16 mouse cellular contexts compared by ENCODE assay signal in the genomic region with DNA sequence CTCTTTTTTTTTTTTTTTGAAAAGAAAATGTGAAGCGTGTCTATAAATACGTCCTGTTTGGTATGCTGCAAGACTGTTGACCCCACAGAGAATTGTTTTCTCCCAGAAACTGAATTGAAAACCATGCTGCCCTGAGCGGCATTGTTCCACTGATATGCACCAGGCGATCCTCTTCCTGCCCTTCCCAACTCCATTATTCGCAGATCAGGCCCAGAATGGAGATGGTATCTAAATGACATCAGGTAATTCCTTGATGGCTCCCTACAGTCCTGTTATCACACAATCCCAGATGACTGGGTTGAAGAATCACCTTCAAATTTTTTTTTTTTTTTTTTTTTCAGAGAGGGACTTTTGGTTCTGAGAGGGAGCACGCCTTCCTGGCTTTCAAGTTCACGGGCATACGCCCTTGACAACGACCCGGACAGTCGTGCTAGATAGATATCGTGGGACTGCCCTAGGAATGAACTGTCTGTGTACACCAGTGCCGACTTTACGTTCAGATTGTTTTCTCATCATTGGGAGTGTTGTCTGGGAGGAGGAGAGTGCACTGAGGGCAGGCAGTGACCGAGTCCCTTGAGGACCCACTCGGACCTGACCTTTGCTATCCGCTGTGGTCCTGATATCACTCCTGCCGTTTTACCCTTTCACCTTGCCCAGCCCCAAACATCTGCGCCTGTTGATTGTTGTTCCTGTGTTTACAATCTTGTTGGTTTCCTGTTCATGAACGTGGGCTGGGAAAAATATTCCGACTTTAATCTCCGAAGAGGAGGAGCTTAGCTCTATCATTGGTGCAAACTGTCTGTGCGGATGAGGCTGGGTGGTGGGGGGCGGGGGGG. TPM values are rescaled to one million over a fixed set of nuclear protein-coding genes. Genes with fewer than 3 reads are reported as not detected.
DNase-seq lines count a peak whose midpoint lies in the region; ATAC-seq and TF ChIP-seq lines count a peak whose summit lies in the region.
"Had no signal": no experiment of that assay in that cellular context is flagged by ENCODE, and none has a peak within 500 bp of the region (broad histone marks: within the 10 kb centered on the region; RNA-seq: fewer than 3 reads in every experiment).

No protein-coding gene starts in this region.

- H3K4me1 ChIP-seq in forebrain, embryonic 10.5 days: peaks cover 33% of the 10 kb centered on the region
- no peaks in the 10 kb centered on the region for H3K4me1 ChIP-seq in forebrain, embryonic 16.5 days (replicated peaks; ENCODE audit: control insufficient read depth, insufficient read depth, low read length)
- peaks cover 23% of the 10 kb centered on the region for H3K4me1 ChIP-seq in kidney, embryonic 15.5 days
- H3K4me1 ChIP-seq in heart, embryonic 11.5 days (ENCODE audit: control insufficient read depth, insufficient read depth, low read length): peaks cover 11% of the 10 kb centered on the region; the same call in 1 of the 2 replicates
- no peaks in the 10 kb centered on the region for H3K4me1 ChIP-seq in lung, postnatal 0 days (ENCODE audit: insufficient read depth, low read depth, low read length)
- H3K4me1 ChIP-seq: forebrain, embryonic 13.5 days; limb, embryonic 13.5 days had no signal

- peak; percentile 59; the same call in 1 of the 2 replicates for TF ChIP-seq EP300 in lung, postnatal 0 days (IDR thresholded peaks at IDR 0.05)

- no peak overlapping the region for H3K4me2 ChIP-seq in forebrain, embryonic 16.5 days (ENCODE audit: low read length)
- peak overlapping the region; percentile 4; the same call in 1 of the 2 replicates for H3K4me2 ChIP-seq in kidney, embryonic 15.5 days
- peak overlapping the region; percentile 47 for H3K4me2 ChIP-seq in heart, embryonic 11.5 days
- peak overlapping the region; percentile 25 for H3K4me2 ChIP-seq in lung, postnatal 0 days (replicated peaks; ENCODE audit: low read depth, low read length)
- H3K4me2 ChIP-seq: embryonic facial prominence, embryonic 12.5 days; forebrain, embryonic 13.5 days; limb, embryonic 13.5 days had no signal

- peaks cover 20% of the 10 kb centered on the region for H3K27me3 ChIP-seq in forebrain, embryonic 10.5 days (ENCODE audit: poor library complexity, severe bottlenecking)
- peaks cover under 1% of the 10 kb centered on the region; the same call in 1 of the 2 replicates for H3K27me3 ChIP-seq in forebrain, embryonic 16.5 days (replicated peaks; ENCODE audit: control insufficient read depth, insufficient read depth, low read length)
- peaks cover 9% of the 10 kb centered on the region; the same call in 1 of the 2 replicates for H3K27me3 ChIP-seq in kidney, embryonic 15.5 days
- no peaks in the 10 kb centered on the region for H3K27me3 ChIP-seq in heart, embryonic 11.5 days (ENCODE audit: control insufficient read depth, insufficient read depth, low read length)
- no peaks in the 10 kb centered on the region for H3K27me3 ChIP-seq in lung, postnatal 0 days (replicated peaks; ENCODE audit: insufficient read depth, low read length)

- H3K4me3 ChIP-seq in forebrain, embryonic 10.5 days: no peak overlapping the region
- no peak overlapping the region for H3K4me3 ChIP-seq in forebrain, embryonic 16.5 days (replicated peaks; ENCODE audit: low read length)
- H3K4me3 ChIP-seq in kidney, embryonic 15.5 days (replicated peaks): no peak overlapping the region
- no peak overlapping the region for H3K4me3 ChIP-seq in heart, embryonic 11.5 days (ENCODE audit: low read depth, low read length)
- no peak overlapping the region for H3K4me3 ChIP-seq in lung, postnatal 0 days (ENCODE audit: low read depth, low read length)
- H3K4me3 ChIP-seq: embryonic facial prominence, embryonic 12.5 days; forebrain, embryonic 13.5 days; limb, embryonic 13.5 days had no signal

- peak overlapping the region; percentile 58; the same call in 1 of the 2 replicates for H3K27ac ChIP-seq in forebrain, embryonic 10.5 days
- no peak overlapping the region for H3K27ac ChIP-seq in forebrain, embryonic 16.5 days (ENCODE audit: low read length)
- H3K27ac ChIP-seq in kidney, embryonic 15.5 days: no peak overlapping the region
- no peak overlapping the region for H3K27ac ChIP-seq in heart, embryonic 11.5 days (ENCODE audit: low read depth, low read length)
- no peak overlapping the region for H3K27ac ChIP-seq in lung, postnatal 0 days (ENCODE audit: low read length)
- H3K27ac ChIP-seq: embryonic facial prominence, embryonic 12.5 days; forebrain, embryonic 13.5 days; limb, embryonic 13.5 days had no signal

- WGBS in forebrain, embryonic 10.5 days: 77% methylated on average over 24 of the region's 24 CpGs
- 78% methylated on average over 24 of the region's 24 CpGs for WGBS in forebrain, embryonic 16.5 days
- WGBS in kidney, embryonic 15.5 days: 54% methylated on average over 24 of the region's 24 CpGs
- WGBS in heart, embryonic 11.5 days (ENCODE audit: insufficient replicate concordance): 46% methylated on average over 24 of the region's 24 CpGs
- WGBS in lung, postnatal 0 days: 41% methylated on average over 24 of the region's 24 CpGs

- TF ChIP-seq CTCF in lung, postnatal 0 days (IDR thresholded peaks at IDR 0.05): no peak

- DNase-seq in forebrain, embryonic 10.5 days (ENCODE audit: extremely low spot score, low spot score): no peak
- DNase-seq in kidney, postnatal 10 days: no peak
- peak; percentile 24 for DNase-seq in lung, postnatal 0 days (ENCODE audit: low spot score)
- no peak for DNase-seq in urinary bladder, postnatal 4 days (ENCODE audit: low spot score in 2 of 2)
- DNase-seq in left cerebral cortex, postnatal 25 days (ENCODE audit: low spot score in 2 of 2): no peak
- DNase-seq: cerebellum, adult 9-10 months; layer of hippocampus, adult 9-11 months; thymus, postnatal 36 days had no signal

- intact Hi-C loops in left cerebral cortex, postnatal 25 days (cut with DNase I): loop anchor here (5.0 kb wide), 1 partner anchor 54 kb away; no protein-coding TSS in a partner anchor

- H3K9me3 ChIP-seq in forebrain, embryonic 10.5 days: no peaks in the 10 kb centered on the region
- no peaks in the 10 kb centered on the region for H3K9me3 ChIP-seq in forebrain, embryonic 16.5 days (ENCODE audit: control insufficient read depth, low read length)
- no peaks in the 10 kb centered on the region for H3K9me3 ChIP-seq in kidney, embryonic 15.5 days (replicated peaks)
- H3K9me3 ChIP-seq in heart, embryonic 11.5 days (replicated peaks; ENCODE audit: control insufficient read depth, low read length): no peaks in the 10 kb centered on the region
- H3K9me3 ChIP-seq in lung, postnatal 0 days (ENCODE audit: low read length): no peaks in the 10 kb centered on the region
- H3K9me3 ChIP-seq: embryonic facial prominence, embryonic 12.5 days; forebrain, embryonic 13.5 days; limb, embryonic 13.5 days had no signal

- H3K36me3 ChIP-seq in forebrain, embryonic 10.5 days (replicated peaks): no peaks in the 10 kb centered on the region
- no peaks in the 10 kb centered on the region for H3K36me3 ChIP-seq in forebrain, embryonic 16.5 days (ENCODE audit: control insufficient read depth, insufficient read depth)
- H3K36me3 ChIP-seq in kidney, embryonic 15.5 days: no peaks in the 10 kb centered on the region
- no peaks in the 10 kb centered on the region for H3K36me3 ChIP-seq in heart, embryonic 11.5 days (ENCODE audit: control insufficient read depth, insufficient read depth, low read length)
- H3K36me3 ChIP-seq in lung, postnatal 0 days (ENCODE audit: insufficient read depth, low read length): no peaks in the 10 kb centered on the region
- H3K36me3 ChIP-seq: embryonic facial prominence, embryonic 12.5 days; limb, embryonic 13.5 days had no signal

- no peak for ATAC-seq in forebrain, embryonic 16.5 days
- no peak for ATAC-seq in kidney, embryonic 15.5 days (replicated peaks; ENCODE audit: low FRiP score)
- no peak for ATAC-seq in heart, embryonic 11.5 days (replicated peaks; ENCODE audit: insufficient number of reproducible peaks, low FRiP score, low TSS enrichment)
- ATAC-seq in lung, postnatal 0 days: peak; percentile 69
- ATAC-seq: activated CD4-positive, CD25-positive, alpha-beta regulatory T cell, adult 4 months; forebrain, embryonic 13.5 days had no signal

- no peak overlapping the region for H3K9ac ChIP-seq in forebrain, embryonic 16.5 days (replicated peaks; ENCODE audit: low read depth, low read length)
- H3K9ac ChIP-seq in kidney, embryonic 15.5 days: no peak overlapping the region
- no peak overlapping the region for H3K9ac ChIP-seq in heart, embryonic 11.5 days (ENCODE audit: low read depth, low read length)
- H3K9ac ChIP-seq in lung, postnatal 0 days (replicated peaks; ENCODE audit: low read depth): no peak overlapping the region
- H3K9ac ChIP-seq: embryonic facial prominence, embryonic 12.5 days; forebrain, embryonic 13.5 days; limb, embryonic 13.5 days had no signal

RNA-seq across cellular contexts. Expression of a gene that starts 8.7 kb away (rescaled TPM):
- polyA plus RNA-seq in forebrain, embryonic 10.5 days (2016; fragmentation: Nextera tagmentation; extraction: Ambion mirVana): 2.5 and 2.9 TPM in 2 replicates
- polyA plus RNA-seq in forebrain, embryonic 16.5 days (2015; fragmentation: Nextera tagmentation; extraction: Ambion mirVana): 1.4 and 2.2 TPM in 2 replicates
- polyA plus RNA-seq in kidney, embryonic 15.5 days (2015; fragmentation: Nextera tagmentation; extraction: Ambion mirVana): 1.7 and 2.5 TPM in 2 replicates
- 2.6 and 3.1 TPM in 2 replicates for polyA plus RNA-seq in heart, embryonic 11.5 days (2014; fragmentation: Nextera tagmentation; extraction: Ambion mirVana)
- polyA plus RNA-seq in lung, postnatal 0 days (2015; fragmentation: Nextera tagmentation; extraction: Ambion mirVana): 3.0 and 3.8 TPM in 2 replicates
- 10 to 100 TPM in 1 of 2 experiments, 1 to 10 TPM in 1; 8.3 to 12.4 TPM for total RNA-seq in left cerebral cortex, postnatal 25 days (2021)
- total RNA-seq: megakaryocyte progenitor cell, adult 5-6 weeks had no signal
- polyA plus RNA-seq: activated CD4-positive, CD25-positive, alpha-beta regulatory T cell, adult 4 months had no signal
